Mouse (Mus musculus): ENCODE data around the gene 1110051M20Rik.

DNA sequence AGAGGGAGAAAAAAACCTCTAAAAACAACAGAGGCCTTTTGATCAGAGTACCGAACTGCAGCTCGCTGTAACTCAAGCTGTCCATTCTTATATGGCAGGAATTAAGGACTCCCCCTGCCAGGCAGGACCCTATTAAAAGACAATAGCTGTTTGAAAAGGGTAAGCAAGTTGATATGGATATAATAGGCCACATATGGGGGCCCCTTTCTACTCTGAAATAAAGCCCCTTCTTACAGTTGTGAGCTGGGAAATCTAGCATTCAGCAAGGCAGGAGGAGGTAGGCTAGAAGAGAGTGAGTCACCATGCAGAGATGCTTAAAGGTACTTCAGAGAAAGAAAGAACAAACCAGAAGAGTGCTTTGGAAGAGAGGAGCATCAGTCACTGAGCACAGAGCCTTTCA, 44.8 kb downstream of the 1110051M20Rik start:
- no peak for TF ChIP-seq POLR2A (IDR thresholded peaks at IDR 0.05; ENCODE audit: insufficient read depth, low read depth, low read length)
- no peak for TF ChIP-seq CTCF (IDR thresholded peaks at IDR 0.05)

Data from heart, adult 2 months (tissue).